Comparison of ENCODE assay signal across 9 mouse cellular contexts in genomic region chr9:65550079-65550831, GRCm38 (mm10). TPM values are rescaled to one million over a fixed set of nuclear protein-coding genes. Genes with fewer than 3 reads are reported as not detected.
DNase-seq lines count a peak whose midpoint lies in the region; ATAC-seq and TF ChIP-seq lines count a peak whose summit lies in the region.
"Had no signal": no experiment of that assay in that cellular context is flagged by ENCODE, and none has a peak within 500 bp of the region (broad histone marks: within the 10 kb centered on the region; RNA-seq: fewer than 3 reads in every experiment).

No protein-coding gene starts in this region.

- H3K9me3 ChIP-seq in limb, embryonic 10.5 days (replicated peaks), result no peaks in the 10 kb centered on the region
- no peaks in the 10 kb centered on the region for H3K9me3 ChIP-seq in stomach, embryonic 16.5 days (replicated peaks; ENCODE audit: control insufficient read depth, low read length)

- no peak for TF ChIP-seq CTCF in heart, adult 2 months (IDR thresholded peaks at IDR 0.05)
- no peak for TF ChIP-seq CTCF in spleen, adult 2 months (IDR thresholded peaks at IDR 0.05; ENCODE audit: extremely low read depth, insufficient read depth, insufficient read length, insufficient replicate concordance)

- H3K79me2 ChIP-seq in heart, adult 2 months (replicated peaks; ENCODE audit: control insufficient read depth, insufficient read depth, low read length), result no peaks in the 10 kb centered on the region

- H3K27ac ChIP-seq in heart, adult 2 months, result peak overlapping the region; percentile 95
- H3K27ac ChIP-seq in spleen, adult 2 months (ENCODE audit: insufficient read depth, low read length), result peak overlapping the region; percentile 93
- peak overlapping the region; percentile 84 for H3K27ac ChIP-seq in limb, embryonic 10.5 days
- peak overlapping the region; percentile 98 for H3K27ac ChIP-seq in stomach, embryonic 16.5 days (ENCODE audit: low read length)

- no peak overlapping the region for H3K4me2 ChIP-seq in stomach, embryonic 16.5 days (ENCODE audit: low read depth, low read length)

- intact Hi-C loops in heart, adult 2 months (cut with DNase I), result loop anchor here (2.0 kb wide), 1 partner anchor 29 kb away; no protein-coding TSS in a partner anchor
- intact Hi-C loops in heart, postnatal 14 days (cut with DNase I), result no loop called here

- 31% methylated on average over 7 of the region's 7 CpGs for WGBS in heart, adult 2 months
- 22% methylated on average over 7 of the region's 7 CpGs for WGBS in spleen, adult 2 months
- WGBS in limb, embryonic 10.5 days, result 50% methylated on average over 7 of the region's 7 CpGs
- 20% methylated on average over 7 of the region's 7 CpGs for WGBS in stomach, embryonic 16.5 days

- H3K4me1 ChIP-seq in heart, adult 2 months (ENCODE audit: control insufficient read depth, insufficient read depth, low read length), result peaks cover 44% of the 10 kb centered on the region
- peaks cover 47% of the 10 kb centered on the region; the same call in 1 of the 2 replicates for H3K4me1 ChIP-seq in spleen, adult 2 months (ENCODE audit: control insufficient read depth, insufficient read depth, insufficient read length)
- peaks cover 60% of the 10 kb centered on the region for H3K4me1 ChIP-seq in limb, embryonic 10.5 days
- peaks cover 39% of the 10 kb centered on the region for H3K4me1 ChIP-seq in stomach, embryonic 16.5 days (ENCODE audit: control insufficient read depth, insufficient read depth, low read length)

- no peak for ATAC-seq in stomach, embryonic 16.5 days (ENCODE audit: insufficient read depth, low FRiP score)

- no peak for TF ChIP-seq POLR2A in heart, adult 2 months (IDR thresholded peaks at IDR 0.05; ENCODE audit: insufficient read depth, low read depth, low read length)
- TF ChIP-seq POLR2A in spleen, adult 2 months (IDR thresholded peaks at IDR 0.05; ENCODE audit: low read depth, low read length), result no peak

- H3K9ac ChIP-seq in heart, adult 2 months (ENCODE audit: low read depth, low read length), result peak overlapping the region; percentile 41
- peak overlapping the region; percentile 18 for H3K9ac ChIP-seq in stomach, embryonic 16.5 days (ENCODE audit: low read length)

- no peak for TF ChIP-seq EP300 in heart, adult 2 months (IDR thresholded peaks at IDR 0.05; ENCODE audit: insufficient read depth, low read depth, low read length)

- H3K27me3 ChIP-seq in heart, adult 2 months (ENCODE audit: control insufficient read depth, insufficient read depth, low read length), result no peaks in the 10 kb centered on the region
- no peaks in the 10 kb centered on the region for H3K27me3 ChIP-seq in spleen, adult 2 months (ENCODE audit: control insufficient read depth, insufficient read depth, low read length)
- no peaks in the 10 kb centered on the region for H3K27me3 ChIP-seq in limb, embryonic 10.5 days (ENCODE audit: low read depth, poor library complexity, severe bottlenecking)
- H3K27me3 ChIP-seq in stomach, embryonic 16.5 days (ENCODE audit: control insufficient read depth, insufficient read depth, low read length), result no peaks in the 10 kb centered on the region

- no peaks in the 10 kb centered on the region; the same call in 1 of the 2 replicates for H3K36me3 ChIP-seq in heart, adult 2 months (ENCODE audit: control insufficient read depth, insufficient read depth, low read length)
- peaks cover 10% of the 10 kb centered on the region for H3K36me3 ChIP-seq in spleen, adult 2 months (ENCODE audit: control insufficient read depth, insufficient read depth, low read length)
- H3K36me3 ChIP-seq in limb, embryonic 10.5 days, result peaks cover 14% of the 10 kb centered on the region; the same call in 1 of the 2 replicates
- no peaks in the 10 kb centered on the region for H3K36me3 ChIP-seq in stomach, embryonic 16.5 days (ENCODE audit: control insufficient read depth, insufficient read depth, low read length)

- DNase-seq in heart, adult 2 months, result no peak
- DNase-seq in heart, postnatal 14 days, result no peak
- DNase-seq in spleen, adult 2 months (ENCODE audit: low read depth in 1 of 2, low spot score in 2 of 2), result no peak
- no peak for DNase-seq in spleen, postnatal 10 days (ENCODE audit: low spot score in 2 of 2)
- DNase-seq in limb, embryonic 10.5 days (ENCODE audit: low spot score), result no peak
- DNase-seq in left cerebral cortex, adult 8-10 months (ENCODE audit: low spot score in 2 of 2), result no peak
- DNase-seq in adrenal gland, adult 2 months, result no peak

- no peak overlapping the region for H3K4me3 ChIP-seq in heart, adult 2 months
- no peak overlapping the region for H3K4me3 ChIP-seq in spleen, adult 2 months (ENCODE audit: extremely low read depth, insufficient read depth, insufficient read length)
- H3K4me3 ChIP-seq in limb, embryonic 10.5 days, result no peak overlapping the region
- no peak overlapping the region for H3K4me3 ChIP-seq in stomach, embryonic 16.5 days (replicated peaks; ENCODE audit: low read length)

RNA-seq across cellular contexts. Expression of gene Plekho2, which starts 29.6 kb away (rescaled TPM):
- 10 to 100 TPM in 1 of 2 experiments, 1 to 10 TPM in 1; 9.9 to 11.1 TPM for total RNA-seq in heart, adult 2 months (2021)
- 16.5 and 18.8 TPM in 2 replicates for polyA plus RNA-seq in heart, adult 2 months (2012; rRNA removed)
- total RNA-seq in heart, postnatal 14 days (2021), result 10 to 100 TPM; 14.6 TPM
- 55.8 and 61.8 TPM in 2 replicates for polyA plus RNA-seq in spleen, adult 2 months (2012; rRNA removed)
- 10.0 and 13.0 TPM in 2 replicates for polyA plus RNA-seq in limb, embryonic 10.5 days (2016; fragmentation: Nextera tagmentation; extraction: Ambion mirVana)
- polyA plus RNA-seq in stomach, embryonic 16.5 days (2015; fragmentation: Nextera tagmentation; extraction: Ambion mirVana), result 21.4 and 23.0 TPM in 2 replicates
- total RNA-seq in left cerebral cortex, adult 8-10 months (2022), result 10 to 100 TPM; 16.3 to 24.5 (median 18.9) TPM
- total RNA-seq in adrenal gland, adult 2 months (2021), result 10 to 100 TPM; 49.9 to 61.0 TPM
- polyA plus RNA-seq in adrenal gland, adult 2 months (2012; rRNA removed), result 48.8 and 61.6 TPM in 2 replicates

RNA-seq across cellular contexts. Expression of gene Ankdd1a, which starts 30.3 kb away (rescaled TPM):
- total RNA-seq in heart, adult 2 months (2021), result not detected
- polyA plus RNA-seq in heart, adult 2 months (2012; rRNA removed), result not detected in 2 replicates
- not detected for total RNA-seq in heart, postnatal 14 days (2021)
- polyA plus RNA-seq in spleen, adult 2 months (2012; rRNA removed), result 0.11 and 0.14 TPM in 2 replicates
- polyA plus RNA-seq in limb, embryonic 10.5 days (2016; fragmentation: Nextera tagmentation; extraction: Ambion mirVana), result not detected in 2 replicates
- 0.19 and 0.65 TPM in 2 replicates for polyA plus RNA-seq in stomach, embryonic 16.5 days (2015; fragmentation: Nextera tagmentation; extraction: Ambion mirVana)
- 1 to 10 TPM; 3.8 to 6.4 (median 4.8) TPM for total RNA-seq in left cerebral cortex, adult 8-10 months (2022)
- 1 to 10 TPM in 1 of 2 experiments, under 1 TPM in 1; 0.32 to 3.3 TPM for total RNA-seq in adrenal gland, adult 2 months (2021)
- 0.45 and 0.98 TPM in 2 replicates for polyA plus RNA-seq in adrenal gland, adult 2 months (2012; rRNA removed)
- total RNA-seq: ES-E14 had no signal

RNA-seq across cellular contexts. Expression of gene Pif1, which starts 36.7 kb away (rescaled TPM):
- not detected for total RNA-seq in heart, adult 2 months (2021)
- polyA plus RNA-seq in heart, adult 2 months (2012; rRNA removed), result 0.18 and 0.23 TPM in 2 replicates
- 1 to 10 TPM in 1 of 2 experiments, under 1 TPM in 1; 0.79 to 1.3 TPM for total RNA-seq in heart, postnatal 14 days (2021)
- polyA plus RNA-seq in spleen, adult 2 months (2012; rRNA removed), result 4.3 and 6.4 TPM in 2 replicates
- polyA plus RNA-seq in limb, embryonic 10.5 days (2016; fragmentation: Nextera tagmentation; extraction: Ambion mirVana), result 24.5 and 26.7 TPM in 2 replicates
- 12.2 and 12.7 TPM in 2 replicates for polyA plus RNA-seq in stomach, embryonic 16.5 days (2015; fragmentation: Nextera tagmentation; extraction: Ambion mirVana)
- total RNA-seq in left cerebral cortex, adult 8-10 months (2022), result under 1 TPM; 0.18 to 0.63 (median 0.26) TPM
- under 1 TPM; 0.29 to 0.45 TPM for total RNA-seq in adrenal gland, adult 2 months (2021)
- polyA plus RNA-seq in adrenal gland, adult 2 months (2012; rRNA removed), result 0.42 and 0.46 TPM in 2 replicates
